In genomic region chr14:30586780-30587461, GRCm38 (mm10) we compare ENCODE assay signal across 11 mouse cellular contexts. TPM values are rescaled to one million over a fixed set of nuclear protein-coding genes. Genes with fewer than 3 reads are reported as not detected.
A peak's percentile ranks its signal among the peaks of the same experiment; 100 is the strongest.
DNase-seq lines count a peak whose midpoint lies in the region; ATAC-seq and TF ChIP-seq lines count a peak whose summit lies in the region.
"Had no signal": no experiment of that assay in that cellular context is flagged by ENCODE, and none has a peak within 500 bp of the region (broad histone marks: within the 10 kb centered on the region; RNA-seq: fewer than 3 reads in every experiment).

No protein-coding gene starts in this region.

- no peaks in the 10 kb centered on the region for H3K27me3 ChIP-seq in intestine, embryonic 16.5 days (replicated peaks; ENCODE audit: control insufficient read depth, insufficient read depth, low read length)
- no peaks in the 10 kb centered on the region for H3K27me3 ChIP-seq in intestine, embryonic 15.5 days (replicated peaks)
- no peaks in the 10 kb centered on the region for H3K27me3 ChIP-seq in embryonic facial prominence, embryonic 13.5 days
- no peaks in the 10 kb centered on the region for H3K27me3 ChIP-seq in limb, embryonic 14.5 days (ENCODE audit: control insufficient read depth, insufficient read depth, low read length)
- H3K27me3 ChIP-seq: liver, embryonic 15.5 days had no signal

- WGBS in intestine, embryonic 16.5 days: 36% methylated on average over 7 of the region's 7 CpGs
- WGBS in intestine, embryonic 15.5 days: 30% methylated on average over 7 of the region's 7 CpGs
- WGBS in embryonic facial prominence, embryonic 13.5 days: 28% methylated on average over 7 of the region's 7 CpGs
- WGBS in limb, embryonic 14.5 days: 31% methylated on average over 7 of the region's 7 CpGs

- no peak overlapping the region for H3K4me2 ChIP-seq in intestine, embryonic 16.5 days (ENCODE audit: low read depth, low read length)
- H3K4me2 ChIP-seq in intestine, embryonic 15.5 days (replicated peaks): no peak overlapping the region
- no peak overlapping the region for H3K4me2 ChIP-seq in embryonic facial prominence, embryonic 13.5 days
- H3K4me2 ChIP-seq in limb, embryonic 14.5 days (replicated peaks; ENCODE audit: low read depth, low read length, severe bottlenecking): no peak overlapping the region
- H3K4me2 ChIP-seq: liver, embryonic 15.5 days had no signal

- H3K36me3 ChIP-seq in intestine, embryonic 16.5 days (ENCODE audit: control insufficient read depth, insufficient read depth, low read length): no peaks in the 10 kb centered on the region
- no peaks in the 10 kb centered on the region for H3K36me3 ChIP-seq in intestine, embryonic 15.5 days
- H3K36me3 ChIP-seq in embryonic facial prominence, embryonic 13.5 days: no peaks in the 10 kb centered on the region
- H3K36me3 ChIP-seq in limb, embryonic 14.5 days (ENCODE audit: control insufficient read depth, insufficient read depth, low read length): no peaks in the 10 kb centered on the region
- H3K36me3 ChIP-seq: liver, embryonic 15.5 days had no signal

- 0 out of 2 replicates have a peak overlapping the region, but pooled peaks have one; percentile 10 for H3K9ac ChIP-seq in intestine, embryonic 16.5 days (ENCODE audit: low read depth, low read length)
- no peak overlapping the region for H3K9ac ChIP-seq in intestine, embryonic 15.5 days
- H3K9ac ChIP-seq in embryonic facial prominence, embryonic 13.5 days: 0 out of 2 replicates have a peak overlapping the region, but pooled peaks have one; percentile 1
- 0 out of 2 replicates have a peak overlapping the region, but pooled peaks have one; percentile 28 for H3K9ac ChIP-seq in limb, embryonic 14.5 days (ENCODE audit: low read depth, low read length, severe bottlenecking)
- H3K9ac ChIP-seq: liver, embryonic 15.5 days had no signal

- no peak overlapping the region for H3K4me3 ChIP-seq in intestine, embryonic 16.5 days (ENCODE audit: low read length)
- H3K4me3 ChIP-seq in intestine, embryonic 15.5 days (replicated peaks): no peak overlapping the region
- no peak overlapping the region for H3K4me3 ChIP-seq in embryonic facial prominence, embryonic 13.5 days
- H3K4me3 ChIP-seq in limb, embryonic 14.5 days (replicated peaks; ENCODE audit: low read length): no peak overlapping the region
- H3K4me3 ChIP-seq: erythroblast, embryonic 14.5 days; liver, embryonic 15.5 days had no signal

- no peak overlapping the region for H3K27ac ChIP-seq in intestine, embryonic 16.5 days (ENCODE audit: low read length)
- H3K27ac ChIP-seq in intestine, embryonic 15.5 days: no peak overlapping the region
- H3K27ac ChIP-seq in embryonic facial prominence, embryonic 13.5 days: peak overlapping the region; percentile 72
- H3K27ac ChIP-seq in limb, embryonic 14.5 days (replicated peaks; ENCODE audit: low read depth, low read length): no peak overlapping the region; the same call in 1 of the 2 replicates
- H3K27ac ChIP-seq: liver, embryonic 15.5 days had no signal

- peak; percentile 77 for DNase-seq in Muller cell, postnatal 12 days (ENCODE audit: inconsistent ontology term)
- DNase-seq in limb, embryonic 14.5 days (ENCODE audit: low spot score): peak; percentile 64
- no peak for DNase-seq in urinary bladder, postnatal 10 days (ENCODE audit: low spot score)
- DNase-seq in urinary bladder, postnatal 36 days (ENCODE audit: low spot score in 2 of 2): no peak
- DNase-seq in urinary bladder, postnatal 25 days (ENCODE audit: low spot score): no peak
- DNase-seq: kidney, adult 18-20 months had no signal

- no peaks in the 10 kb centered on the region for H3K9me3 ChIP-seq in intestine, embryonic 16.5 days (ENCODE audit: control insufficient read depth, low read length)
- H3K9me3 ChIP-seq in intestine, embryonic 15.5 days: no peaks in the 10 kb centered on the region
- H3K9me3 ChIP-seq in embryonic facial prominence, embryonic 13.5 days: no peaks in the 10 kb centered on the region
- H3K9me3 ChIP-seq in limb, embryonic 14.5 days (ENCODE audit: control insufficient read depth, low read length): no peaks in the 10 kb centered on the region
- H3K9me3 ChIP-seq: liver, embryonic 15.5 days had no signal

- no peak for TF ChIP-seq POLR2A in limb, embryonic 14.5 days (IDR thresholded peaks at IDR 0.05; ENCODE audit: borderline replicate concordance, extremely low read depth, insufficient read depth, insufficient read length)

- H3K4me1 ChIP-seq in intestine, embryonic 16.5 days (ENCODE audit: control insufficient read depth, insufficient read depth, low read length): peaks cover 17% of the 10 kb centered on the region
- H3K4me1 ChIP-seq in intestine, embryonic 15.5 days (replicated peaks): peaks cover 16% of the 10 kb centered on the region
- peaks cover 25% of the 10 kb centered on the region for H3K4me1 ChIP-seq in embryonic facial prominence, embryonic 13.5 days
- peaks cover 22% of the 10 kb centered on the region for H3K4me1 ChIP-seq in limb, embryonic 14.5 days (ENCODE audit: control insufficient read depth, insufficient read depth, low read length)

- peak; percentile 36; the same call in 1 of the 2 replicates for ATAC-seq in intestine, embryonic 16.5 days
- ATAC-seq in intestine, embryonic 15.5 days: no peak
- ATAC-seq in embryonic facial prominence, embryonic 13.5 days (ENCODE audit: insufficient number of reproducible peaks, insufficient read depth, low FRiP score, low TSS enrichment, low read depth): peak; percentile 54; the same call in 1 of the 2 replicates
- ATAC-seq in limb, embryonic 14.5 days (ENCODE audit: low FRiP score, low read depth): peak; percentile 27; the same call in 1 of the 2 replicates

RNA-seq across cellular contexts. Expression of gene Tkt, which starts 38.8 kb away (rescaled TPM):
- 393 and 411 TPM in 2 replicates for polyA plus RNA-seq in intestine, embryonic 16.5 days (2015; fragmentation: Nextera tagmentation; extraction: Ambion mirVana)
- polyA plus RNA-seq in intestine, embryonic 15.5 days (2015; fragmentation: Nextera tagmentation; extraction: Ambion mirVana): 358 and 367 TPM in 2 replicates
- polyA plus RNA-seq in embryonic facial prominence, embryonic 13.5 days (2015; fragmentation: Nextera tagmentation; extraction: Ambion mirVana): 220 and 242 TPM in 2 replicates
- 195 and 213 TPM in 2 replicates for polyA plus RNA-seq in limb, embryonic 14.5 days (2012; rRNA removed)
- polyA plus RNA-seq in limb, embryonic 14.5 days (2014; fragmentation: Nextera tagmentation; extraction: Ambion mirVana): 107 and 123 TPM in 2 replicates

RNA-seq across cellular contexts. Expression of gene Prkcd, which starts 39.1 kb away (rescaled TPM):
- polyA plus RNA-seq in intestine, embryonic 16.5 days (2015; fragmentation: Nextera tagmentation; extraction: Ambion mirVana): 52.1 and 56.5 TPM in 2 replicates
- polyA plus RNA-seq in intestine, embryonic 15.5 days (2015; fragmentation: Nextera tagmentation; extraction: Ambion mirVana): 57.2 and 58.3 TPM in 2 replicates
- polyA plus RNA-seq in embryonic facial prominence, embryonic 13.5 days (2015; fragmentation: Nextera tagmentation; extraction: Ambion mirVana): 50.9 and 52.0 TPM in 2 replicates
- 105 and 112 TPM in 2 replicates for polyA plus RNA-seq in limb, embryonic 14.5 days (2012; rRNA removed)
- polyA plus RNA-seq in limb, embryonic 14.5 days (2014; fragmentation: Nextera tagmentation; extraction: Ambion mirVana): 46.1 and 55.6 TPM in 2 replicates

Comparison
In these comparisons a context has a peak if more than half of its experiments do, and no peak if none do; other contexts are left out.
1. DNase-seq: peak in Muller cell, postnatal 12 days (single experiment) and limb, embryonic 14.5 days (single experiment); none in urinary bladder, postnatal 10 days (single experiment), urinary bladder, postnatal 36 days (0 of 2) and urinary bladder, postnatal 25 days (single experiment).